Mouse (Mus musculus): ENCODE data around the gene Dus1l. TPM values are rescaled to one million over a fixed set of nuclear protein-coding genes. Genes with fewer than 3 reads are reported as not detected.

The Dus1l gene
- polyA plus RNA-seq, 1 experiment from 2014 or later: 59.7 TPM

Other genes starting within 250 kb of the Dus1l start
- gene Mcrip1, start 246.7 kb downstream of the Dus1l start, polyA plus RNA-seq (2014; fragmentation: Nextera tagmentation; extraction: Ambion mirVana): 229 and 239 TPM in 2 replicates
- gene Ppp1r27, start 245.3 kb downstream of the Dus1l start, polyA plus RNA-seq (2014; fragmentation: Nextera tagmentation; extraction: Ambion mirVana): not detected in 2 replicates
- 768 and 850 TPM in 2 replicates for gene P4hb, start 223.2 kb downstream of the Dus1l start, polyA plus RNA-seq (2014; fragmentation: Nextera tagmentation; extraction: Ambion mirVana)
- 575 and 578 TPM in 2 replicates for gene Arhgdia, start 214.8 kb downstream of the Dus1l start, polyA plus RNA-seq (2014; fragmentation: Nextera tagmentation; extraction: Ambion mirVana)
- gene Alyref, start 198.0 kb downstream of the Dus1l start, polyA plus RNA-seq (2014; fragmentation: Nextera tagmentation; extraction: Ambion mirVana): 314 and 411 TPM in 2 replicates
- 234 and 267 TPM in 2 replicates for gene Anapc11, start 198.0 kb downstream of the Dus1l start, polyA plus RNA-seq (2014; fragmentation: Nextera tagmentation; extraction: Ambion mirVana)
- gene Npb, start 187.9 kb downstream of the Dus1l start, polyA plus RNA-seq (2014; fragmentation: Nextera tagmentation; extraction: Ambion mirVana): 13.0 and 13.7 TPM in 2 replicates
- gene Pcyt2, start 178.5 kb downstream of the Dus1l start, polyA plus RNA-seq (2014; fragmentation: Nextera tagmentation; extraction: Ambion mirVana): 119 and 135 TPM in 2 replicates
- gene Sirt7, start 171.2 kb downstream of the Dus1l start, polyA plus RNA-seq (2014; fragmentation: Nextera tagmentation; extraction: Ambion mirVana): 31.1 and 36.1 TPM in 2 replicates
- gene Mafg, start 162.8 kb downstream of the Dus1l start, polyA plus RNA-seq (2014; fragmentation: Nextera tagmentation; extraction: Ambion mirVana): 21.2 and 25.0 TPM in 2 replicates
- 28.1 and 28.6 TPM in 2 replicates for gene Pycr1, start 152.6 kb downstream of the Dus1l start, polyA plus RNA-seq (2014; fragmentation: Nextera tagmentation; extraction: Ambion mirVana)
- gene Myadml2, start 148.2 kb downstream of the Dus1l start, polyA plus RNA-seq (2014; fragmentation: Nextera tagmentation; extraction: Ambion mirVana): not detected in 2 replicates
- gene Notum, start 135.2 kb downstream of the Dus1l start, polyA plus RNA-seq (2014; fragmentation: Nextera tagmentation; extraction: Ambion mirVana): 14.0 and 14.2 TPM in 2 replicates
- gene Aspscr1, start 123.4 kb downstream of the Dus1l start, polyA plus RNA-seq (2014; fragmentation: Nextera tagmentation; extraction: Ambion mirVana): 115 and 116 TPM in 2 replicates
- gene Cenpx, start 82.7 kb downstream of the Dus1l start, polyA plus RNA-seq (2014; fragmentation: Nextera tagmentation; extraction: Ambion mirVana): 152 and 165 TPM in 2 replicates
- 48.6 and 55.2 TPM in 2 replicates for gene Lrrc45, start 82.5 kb downstream of the Dus1l start, polyA plus RNA-seq (2014; fragmentation: Nextera tagmentation; extraction: Ambion mirVana)
- 11.1 and 11.7 TPM in 2 replicates for gene Rac3, start 74.9 kb downstream of the Dus1l start, polyA plus RNA-seq (2014; fragmentation: Nextera tagmentation; extraction: Ambion mirVana)
- gene Dcxr, start 69.1 kb downstream of the Dus1l start, polyA plus RNA-seq (2014; fragmentation: Nextera tagmentation; extraction: Ambion mirVana): 33.2 TPM in 2 replicates
- 36.9 and 46.6 TPM in 2 replicates for gene Cbr2, start 64.3 kb downstream of the Dus1l start, polyA plus RNA-seq (2014; fragmentation: Nextera tagmentation; extraction: Ambion mirVana)
- gene Hmga1b, start 33.6 kb downstream of the Dus1l start, polyA plus RNA-seq (2014; fragmentation: Nextera tagmentation; extraction: Ambion mirVana): 3.6 and 5.4 TPM in 2 replicates
- gene Rfng, start 12.2 kb downstream of the Dus1l start, polyA plus RNA-seq (2014; fragmentation: Nextera tagmentation; extraction: Ambion mirVana): 27.8 and 29.5 TPM in 2 replicates
- 218 and 224 TPM in 2 replicates for gene Gps1, start 12.1 kb downstream of the Dus1l start, polyA plus RNA-seq (2014; fragmentation: Nextera tagmentation; extraction: Ambion mirVana)
- 69.0 and 70.9 TPM in 2 replicates for gene Fasn, start 28.1 kb upstream of the Dus1l start, polyA plus RNA-seq (2014; fragmentation: Nextera tagmentation; extraction: Ambion mirVana)
- 5.6 and 6.5 TPM in 2 replicates for gene Ccdc57, start 136.5 kb upstream of the Dus1l start, polyA plus RNA-seq (2014; fragmentation: Nextera tagmentation; extraction: Ambion mirVana)
- 24.1 and 32.9 TPM in 2 replicates for gene Slc16a3, start 152.1 kb upstream of the Dus1l start, polyA plus RNA-seq (2014; fragmentation: Nextera tagmentation; extraction: Ambion mirVana)
- gene Csnk1d, start 194.9 kb upstream of the Dus1l start, polyA plus RNA-seq (2014; fragmentation: Nextera tagmentation; extraction: Ambion mirVana): 70.4 and 70.6 TPM in 2 replicates
- gene Cd7, start 243.0 kb upstream of the Dus1l start, polyA plus RNA-seq (2014; fragmentation: Nextera tagmentation; extraction: Ambion mirVana): 1.5 and 2.1 TPM in 2 replicates

All from stomach, embryonic 14.5 days (tissue).